Mouse (Mus musculus): ENCODE data around the gene Pard3. TPM values are rescaled to one million over a fixed set of nuclear protein-coding genes. Genes with fewer than 3 reads are reported as not detected.

The Pard3 gene
- polyA plus RNA-seq, 1 experiment = 13.2 TPM

DNA sequence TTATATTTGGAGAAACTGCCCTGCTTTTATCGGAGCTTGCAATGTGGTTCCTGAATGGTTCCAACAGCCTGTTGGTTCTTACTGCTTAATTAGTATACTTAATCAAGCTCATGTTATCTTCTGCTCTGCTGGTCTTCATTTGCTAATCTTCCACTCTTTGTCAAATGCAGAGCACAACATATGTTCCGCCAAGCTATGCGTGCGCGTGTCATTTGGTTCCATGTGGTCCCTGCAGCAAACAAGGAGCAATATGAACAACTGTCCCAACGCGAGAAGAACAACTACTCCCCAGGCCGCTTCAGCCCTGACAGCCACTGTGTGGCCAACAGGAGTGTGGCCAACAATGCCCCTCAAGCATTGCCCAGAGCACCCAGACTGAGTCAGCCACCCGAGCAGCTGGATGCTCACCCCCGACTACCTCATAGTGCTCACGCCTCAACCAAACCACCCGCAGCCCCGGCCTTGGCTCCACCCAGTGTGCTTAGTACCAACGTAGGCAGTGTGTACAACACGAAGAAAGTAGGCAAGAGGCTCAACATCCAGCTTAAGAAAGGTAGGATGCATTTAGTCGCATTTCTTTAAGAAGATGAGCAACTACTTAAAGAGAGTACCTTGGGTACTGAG, 307.7 kb downstream of the Pard3 start:
- no peak overlapping the region for H3K4me3 ChIP-seq (replicated peaks; ENCODE audit: insufficient read depth, low read depth, low read length)
- no peak overlapping the region for H3K27ac ChIP-seq (ENCODE audit: insufficient read depth, low read length)
- no peaks in the 10 kb centered on the region for H3K4me1 ChIP-seq (ENCODE audit: control insufficient read depth, insufficient read depth, low read length)
- TF ChIP-seq CTCF (IDR thresholded peaks at IDR 0.05; ENCODE audit: borderline replicate concordance, insufficient read depth, low read depth, low read length) = no peak
- no peak for DNase-seq
- WGBS = 86% methylated on average over 16 of the region's 16 CpGs
- no peaks in the 10 kb centered on the region for H3K27me3 ChIP-seq (ENCODE audit: control insufficient read depth, insufficient read depth, low read length)

DNA sequence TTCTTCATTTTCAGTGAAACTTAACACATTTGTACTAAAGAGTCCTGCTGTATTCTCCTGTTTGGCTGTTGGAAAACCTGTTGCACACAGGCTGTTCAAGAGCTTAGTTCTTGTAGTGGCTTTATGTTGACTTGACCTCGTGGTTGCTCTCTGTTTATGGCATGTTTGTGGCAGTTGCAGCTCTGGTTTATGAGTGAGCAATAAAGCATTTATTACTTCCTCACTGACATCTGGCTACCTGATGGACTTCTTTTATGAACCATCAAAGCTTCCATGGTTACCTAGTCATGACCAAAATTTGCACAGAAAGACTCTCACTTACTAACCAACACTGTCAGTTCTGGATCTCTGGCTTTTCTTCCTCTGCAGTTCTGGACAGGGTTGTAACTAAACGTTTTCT, 314.1 kb downstream of the Pard3 start:
- Histone ChIP-seq H3K27ac (ENCODE audit: insufficient read depth, low read length) (no peak overlapping the region), H3K4me3 (replicated peaks; ENCODE audit: insufficient read depth, low read depth, low read length) (no peak overlapping the region), H3K27me3 (ENCODE audit: control insufficient read depth, insufficient read depth, low read length) (no peaks in the 10 kb centered on the region), H3K4me1 (ENCODE audit: control insufficient read depth, insufficient read depth, low read length) (no peaks in the 10 kb centered on the region)
- DNase-seq = no peak
- 75% methylated on average over 2 of the region's 2 CpGs for WGBS
- TF ChIP-seq POLR2A (IDR thresholded peaks at IDR 0.05; ENCODE audit: borderline replicate concordance, insufficient read depth, low read length) (no peak), CTCF (IDR thresholded peaks at IDR 0.05; ENCODE audit: borderline replicate concordance, insufficient read depth, low read depth, low read length) (no peak)

DNA sequence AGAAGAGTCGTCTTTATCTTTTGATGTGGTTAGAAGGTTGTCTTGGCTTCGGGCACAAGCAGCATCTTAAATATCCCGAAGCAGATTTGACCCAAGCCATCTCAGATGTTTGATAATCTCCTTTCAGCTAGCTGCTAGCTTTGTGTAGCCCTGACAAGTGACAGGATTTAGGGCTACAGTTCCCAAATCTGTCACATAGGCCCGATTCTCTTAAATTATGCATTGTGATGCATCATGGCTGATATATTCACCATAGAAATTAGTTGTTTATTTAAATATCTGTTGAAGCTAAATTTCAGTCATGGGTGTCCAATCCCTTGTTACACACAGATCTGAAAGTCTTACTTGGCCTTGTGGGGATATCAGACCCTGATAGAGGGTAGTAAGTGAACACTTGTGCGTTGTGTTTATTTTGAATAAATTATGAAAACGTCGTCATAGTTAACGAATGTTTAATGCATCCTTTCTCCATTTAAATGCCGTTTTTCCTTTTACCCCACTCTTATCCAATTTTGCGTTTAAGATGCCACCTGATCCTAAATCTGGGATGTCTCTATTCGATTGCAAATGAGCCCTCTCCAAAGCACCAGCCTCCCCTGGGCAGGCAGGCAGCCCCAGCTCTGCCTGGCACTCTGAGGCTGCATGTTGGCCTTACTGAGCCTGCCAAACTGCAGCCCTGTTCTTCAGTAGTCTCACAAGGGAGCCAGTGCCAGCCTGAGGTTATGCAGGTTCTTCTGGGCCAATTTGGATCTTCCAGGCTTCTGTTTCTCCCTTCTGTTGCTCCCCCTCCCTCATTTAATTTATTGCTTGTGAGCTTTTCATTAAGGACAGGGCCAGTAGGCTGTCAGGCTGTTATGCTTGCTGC, 315.5 kb downstream of the Pard3 start:
- TF ChIP-seq CTCF (IDR thresholded peaks at IDR 0.05; ENCODE audit: borderline replicate concordance, insufficient read depth, low read depth, low read length) (no peak), POLR2A (IDR thresholded peaks at IDR 0.05; ENCODE audit: borderline replicate concordance, insufficient read depth, low read length) (no peak)
- Histone ChIP-seq H3K27ac (ENCODE audit: insufficient read depth, low read length) (no peak overlapping the region), H3K27me3 (ENCODE audit: control insufficient read depth, insufficient read depth, low read length) (no peaks in the 10 kb centered on the region), H3K4me3 (replicated peaks; ENCODE audit: insufficient read depth, low read depth, low read length) (no peak overlapping the region), H3K4me1 (ENCODE audit: control insufficient read depth, insufficient read depth, low read length) (no peaks in the 10 kb centered on the region)
- 61% methylated on average over 11 of the region's 11 CpGs for WGBS
- DNase-seq = peak in 1 of 2 experiments; percentile 23

DNA sequence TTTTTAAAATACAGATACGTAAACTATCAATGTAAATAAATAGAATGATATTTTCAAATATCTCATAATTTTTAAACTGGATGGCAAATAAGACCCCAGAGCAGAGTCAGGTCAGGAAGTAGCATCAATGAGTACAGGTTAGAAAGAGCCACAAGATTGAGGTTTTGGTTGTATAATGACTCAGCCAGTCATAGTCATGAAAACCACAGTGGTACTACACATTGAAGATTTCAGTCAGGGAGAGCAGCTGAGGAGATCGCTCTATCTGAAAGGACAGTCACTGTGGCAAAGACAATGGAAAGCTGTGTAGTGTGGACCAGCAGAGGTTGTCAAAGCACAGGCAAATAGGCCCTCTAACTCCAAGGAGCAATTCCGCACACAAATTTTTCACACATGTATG, 317.6 kb downstream of the Pard3 start:
- DNase-seq = no peak
- no peak for TF ChIP-seq CTCF (IDR thresholded peaks at IDR 0.05; ENCODE audit: borderline replicate concordance, insufficient read depth, low read depth, low read length)
- TF ChIP-seq POLR2A (IDR thresholded peaks at IDR 0.05; ENCODE audit: borderline replicate concordance, insufficient read depth, low read length) = no peak
- WGBS = 96% methylated on average over 3 of the region's 3 CpGs
- no peak overlapping the region for H3K27ac ChIP-seq (ENCODE audit: insufficient read depth, low read length)
- no peaks in the 10 kb centered on the region for H3K4me1 ChIP-seq (ENCODE audit: control insufficient read depth, insufficient read depth, low read length)
- no peaks in the 10 kb centered on the region for H3K27me3 ChIP-seq (ENCODE audit: control insufficient read depth, insufficient read depth, low read length)
- H3K4me3 ChIP-seq (replicated peaks; ENCODE audit: insufficient read depth, low read depth, low read length) = no peak overlapping the region

DNA sequence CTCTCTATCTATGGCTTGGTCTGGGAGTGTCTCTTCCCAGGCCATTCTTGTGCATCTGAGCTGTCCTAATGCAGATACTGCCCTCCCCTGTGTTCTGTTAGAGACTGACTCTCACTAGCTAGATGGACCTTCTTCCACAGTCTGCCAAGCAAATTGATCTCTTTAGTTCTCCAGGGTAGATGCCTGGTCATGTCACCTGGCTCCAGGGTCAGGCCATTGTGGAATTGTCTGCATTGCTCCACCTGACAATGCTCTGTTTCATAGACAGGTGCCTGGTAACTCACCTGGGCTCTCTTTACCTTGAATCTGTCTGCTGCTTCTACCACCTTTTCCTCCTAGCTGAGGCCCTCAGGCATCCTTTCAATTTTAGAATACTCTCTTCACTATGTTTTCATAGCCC, 329.0 kb downstream of the Pard3 start:
- Histone ChIP-seq H3K4me3 (replicated peaks; ENCODE audit: insufficient read depth, low read depth, low read length) (no peak overlapping the region), H3K27me3 (ENCODE audit: control insufficient read depth, insufficient read depth, low read length) (no peaks in the 10 kb centered on the region), H3K4me1 (ENCODE audit: control insufficient read depth, insufficient read depth, low read length) (no peaks in the 10 kb centered on the region), H3K27ac (ENCODE audit: insufficient read depth, low read length) (no peak overlapping the region)
- TF ChIP-seq CTCF (IDR thresholded peaks at IDR 0.05; ENCODE audit: borderline replicate concordance, insufficient read depth, low read depth, low read length) = no peak
- no peak for TF ChIP-seq POLR2A (IDR thresholded peaks at IDR 0.05; ENCODE audit: borderline replicate concordance, insufficient read depth, low read length)
- DNase-seq = no peak

DNA sequence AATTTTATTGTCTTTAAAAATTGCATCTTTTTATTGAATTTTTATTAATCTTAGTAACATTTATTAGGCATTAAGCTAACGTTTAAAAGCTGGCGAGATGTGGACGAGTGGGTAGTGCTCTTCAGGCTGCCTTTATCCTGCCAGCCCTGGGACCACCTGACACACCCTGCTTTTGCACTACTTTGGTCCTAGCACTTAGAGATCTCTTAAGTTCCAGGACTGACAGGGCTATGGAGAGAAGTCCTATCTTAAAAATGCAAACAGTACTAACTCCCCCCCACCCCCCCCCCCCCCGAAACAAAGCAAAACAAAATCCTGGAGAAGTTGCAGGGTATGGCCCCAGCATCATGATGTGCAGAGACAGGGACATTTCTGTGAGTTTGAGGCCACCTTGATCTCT, 331.8 kb downstream of the Pard3 start:
- Histone ChIP-seq H3K27me3 (ENCODE audit: control insufficient read depth, insufficient read depth, low read length) (no peaks in the 10 kb centered on the region), H3K4me1 (ENCODE audit: control insufficient read depth, insufficient read depth, low read length) (no peaks in the 10 kb centered on the region), H3K27ac (ENCODE audit: insufficient read depth, low read length) (no peak overlapping the region), H3K4me3 (replicated peaks; ENCODE audit: insufficient read depth, low read depth, low read length) (no peak overlapping the region)
- no peak for DNase-seq
- no peak for TF ChIP-seq CTCF (IDR thresholded peaks at IDR 0.05; ENCODE audit: borderline replicate concordance, insufficient read depth, low read depth, low read length)
- TF ChIP-seq POLR2A (IDR thresholded peaks at IDR 0.05; ENCODE audit: borderline replicate concordance, insufficient read depth, low read length) = no peak
- 84% methylated on average over 4 of the region's 4 CpGs for WGBS

DNA sequence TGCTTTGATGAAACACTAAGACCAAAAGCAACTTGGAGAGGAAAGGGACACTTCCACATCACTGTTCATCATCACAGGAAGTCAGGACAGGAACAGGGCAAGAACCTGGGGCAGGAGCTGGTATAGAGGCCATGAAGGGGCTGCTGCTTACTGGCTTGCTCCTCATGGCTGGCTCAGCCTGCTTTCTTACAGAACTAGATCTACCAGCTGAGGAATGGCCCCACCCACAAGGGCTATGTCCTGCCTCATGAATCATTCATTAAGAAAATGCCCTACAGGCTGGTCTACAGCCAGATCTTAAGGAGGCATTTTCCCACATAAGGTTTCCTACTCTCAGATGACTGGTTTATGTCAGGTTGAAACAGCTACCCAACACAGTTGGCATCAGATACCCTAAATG, 342.1 kb downstream of the Pard3 start:
- H3K27me3 ChIP-seq (ENCODE audit: control insufficient read depth, insufficient read depth, low read length) = no peaks in the 10 kb centered on the region
- no peak for TF ChIP-seq CTCF (IDR thresholded peaks at IDR 0.05; ENCODE audit: borderline replicate concordance, insufficient read depth, low read depth, low read length)
- no peak for TF ChIP-seq POLR2A (IDR thresholded peaks at IDR 0.05; ENCODE audit: borderline replicate concordance, insufficient read depth, low read length)
- no peak for DNase-seq
- no peak overlapping the region for H3K27ac ChIP-seq (ENCODE audit: insufficient read depth, low read length)
- H3K4me1 ChIP-seq (ENCODE audit: control insufficient read depth, insufficient read depth, low read length) = no peaks in the 10 kb centered on the region
- no peak overlapping the region for H3K4me3 ChIP-seq (replicated peaks; ENCODE audit: insufficient read depth, low read depth, low read length)

DNA sequence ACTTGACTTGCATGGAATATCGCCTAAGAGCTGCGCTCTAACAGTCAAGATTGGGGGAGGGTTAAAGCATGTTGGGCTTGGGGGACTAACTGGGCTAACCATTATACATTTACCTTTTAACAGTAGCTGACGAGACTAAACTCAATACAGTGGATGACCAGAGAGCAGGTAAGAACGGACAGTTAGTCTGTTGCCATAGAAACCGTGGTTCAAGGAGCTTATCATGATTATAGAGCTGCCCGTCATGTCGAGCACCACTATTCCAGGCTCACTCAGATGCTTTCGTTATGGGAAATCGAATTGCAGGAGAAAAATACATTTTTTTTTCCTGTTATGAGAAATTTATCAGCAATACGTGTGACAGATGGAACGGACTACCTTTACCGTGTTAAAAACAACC, 346.9 kb downstream of the Pard3 start:
- TF ChIP-seq POLR2A (IDR thresholded peaks at IDR 0.05; ENCODE audit: borderline replicate concordance, insufficient read depth, low read length) (no peak), CTCF (IDR thresholded peaks at IDR 0.05; ENCODE audit: borderline replicate concordance, insufficient read depth, low read depth, low read length) (no peak)
- 94% methylated on average over 12 of the region's 12 CpGs for WGBS
- no peak overlapping the region for H3K4me3 ChIP-seq (replicated peaks; ENCODE audit: insufficient read depth, low read depth, low read length)
- no peaks in the 10 kb centered on the region for H3K27me3 ChIP-seq (ENCODE audit: control insufficient read depth, insufficient read depth, low read length)
- no peak for DNase-seq
- no peaks in the 10 kb centered on the region for H3K4me1 ChIP-seq (ENCODE audit: control insufficient read depth, insufficient read depth, low read length)
- no peak overlapping the region for H3K27ac ChIP-seq (ENCODE audit: insufficient read depth, low read length)

Measured in cerebellum, adult 2 months (tissue).